Mouse (Mus musculus) thymus, postnatal 10 days (tissue): ENCODE data around the gene Lyg2.

Experiments
- DNase-seq, 2 experiments: peaks; one replicate each; pipeline ENCODE4 v3.0.0; 2021; ENCODE audit warnings: low spot score in 2 of 2

The Lyg2 gene

DNA sequence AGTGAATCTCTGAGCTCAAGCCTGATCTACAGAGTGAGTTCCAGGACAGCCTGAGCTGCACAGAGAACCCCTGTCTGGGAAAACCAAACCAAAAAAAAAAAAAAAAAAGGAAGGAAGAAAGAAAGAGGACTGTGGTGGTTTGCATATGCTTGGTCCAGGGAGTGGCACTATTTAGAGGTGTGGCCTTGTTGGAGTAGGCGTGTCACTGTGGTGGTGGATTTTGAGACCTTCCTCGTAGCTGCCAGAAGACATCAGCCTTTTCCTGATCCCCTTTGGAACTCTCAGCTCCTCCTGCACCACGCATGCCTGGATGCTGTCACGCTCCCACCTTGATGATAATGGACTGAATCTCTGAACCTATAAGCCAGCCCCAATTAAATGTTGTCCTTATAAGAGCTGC, 32.9 kb downstream of the Lyg2 start:
- no peak for DNase-seq

DNA sequence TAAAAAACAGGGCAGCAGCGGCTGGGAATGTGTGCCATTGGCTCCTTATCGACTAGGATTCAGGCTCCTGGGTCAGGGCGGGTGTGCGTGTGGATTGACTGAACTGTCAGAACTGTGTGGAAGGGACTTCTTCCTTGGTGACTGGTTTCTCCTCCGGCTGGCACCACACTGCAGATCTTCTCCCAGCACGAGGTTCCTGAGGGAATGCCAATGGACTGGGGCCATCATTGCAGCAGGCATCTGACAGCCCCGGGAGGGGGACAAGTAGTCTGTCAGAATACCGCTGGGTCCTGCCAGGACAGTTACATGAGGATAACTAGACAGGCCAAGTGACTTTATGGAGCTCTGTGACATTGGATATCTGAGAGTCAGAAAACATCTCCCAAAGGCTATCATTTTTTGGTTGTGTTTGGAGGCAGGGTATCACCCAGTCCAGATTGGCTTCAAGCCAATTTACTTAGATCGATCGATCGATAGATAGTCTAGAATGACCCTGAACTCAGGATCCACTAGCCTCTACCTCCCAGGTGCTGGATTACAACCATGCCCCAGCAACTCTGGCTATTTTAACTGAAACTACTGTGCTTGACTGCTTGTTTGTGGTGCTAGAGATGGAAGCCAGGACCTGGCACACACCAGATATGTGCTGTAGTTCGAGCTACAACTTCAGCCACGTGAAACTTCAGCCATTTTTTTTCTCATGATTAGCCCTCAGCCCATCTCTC, 38.4 kb downstream of the Lyg2 start:
- DNase-seq, result no peak

DNA sequence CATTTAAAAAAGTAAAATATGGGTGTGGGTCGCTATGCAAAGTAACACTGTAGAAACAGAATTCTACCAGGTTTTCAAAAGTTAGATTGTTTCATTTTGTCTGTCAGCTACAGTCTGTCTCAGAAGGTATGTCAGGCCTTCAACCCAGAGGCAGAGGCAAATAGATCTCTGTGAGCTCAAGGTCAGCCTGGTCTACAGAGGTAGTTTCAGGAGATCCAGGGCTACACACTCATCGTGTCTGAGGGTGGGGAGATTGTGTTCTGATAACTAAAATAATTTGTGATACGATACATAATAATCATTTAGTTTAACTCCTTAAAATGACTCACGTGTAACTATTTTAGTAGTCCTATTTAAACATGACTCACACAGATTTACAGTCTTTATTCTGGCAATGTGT, 43.1 kb downstream of the Lyg2 start:
- DNase-seq, result no peak

DNA sequence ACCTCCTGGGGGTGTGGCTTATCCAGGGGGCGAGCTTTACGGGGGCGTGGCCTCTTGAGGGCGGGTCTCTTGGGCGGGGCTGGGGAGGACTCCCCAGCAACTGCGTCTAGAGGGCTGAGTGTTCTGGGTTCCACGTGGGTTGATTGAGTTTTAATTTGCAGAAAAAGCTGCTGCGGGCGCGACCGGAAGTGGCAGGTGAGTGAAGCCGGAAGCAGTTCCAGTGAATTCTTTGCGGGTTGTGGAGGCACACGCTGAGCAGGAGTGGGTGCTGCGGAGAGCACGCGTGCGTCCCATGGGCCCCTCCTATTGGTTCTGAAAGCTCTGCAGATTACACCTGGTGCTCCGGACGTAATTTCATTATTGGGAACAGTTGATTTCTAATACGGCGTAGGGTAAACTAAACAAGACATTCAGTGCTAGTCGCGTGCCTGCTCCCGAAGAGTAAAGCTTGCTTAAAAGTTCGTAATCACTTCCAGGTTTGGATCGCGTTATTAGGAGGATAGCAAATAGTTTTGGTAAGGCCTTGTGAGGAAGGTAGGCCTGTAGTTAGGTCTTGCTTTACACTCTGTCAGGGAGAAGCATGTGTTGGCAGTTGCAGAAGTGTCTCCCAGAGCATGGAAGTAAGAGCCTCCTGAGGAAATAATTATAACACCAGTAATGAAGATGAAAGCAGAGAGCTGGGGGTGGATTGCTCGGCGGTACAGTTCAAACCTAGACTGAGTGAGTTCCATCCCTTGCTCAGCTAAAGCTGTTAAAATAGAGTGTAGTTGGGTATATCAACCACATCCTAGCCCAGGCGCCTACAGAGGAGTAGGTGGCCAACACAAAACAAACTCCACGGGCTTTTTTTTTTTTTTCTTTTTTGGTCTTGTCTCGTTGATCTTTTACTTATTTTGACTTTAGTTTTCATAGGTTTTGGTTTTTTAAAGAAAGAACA, 43.9 kb downstream of the Lyg2 start:
- DNase-seq, result peak; percentile 79 to 83

DNA sequence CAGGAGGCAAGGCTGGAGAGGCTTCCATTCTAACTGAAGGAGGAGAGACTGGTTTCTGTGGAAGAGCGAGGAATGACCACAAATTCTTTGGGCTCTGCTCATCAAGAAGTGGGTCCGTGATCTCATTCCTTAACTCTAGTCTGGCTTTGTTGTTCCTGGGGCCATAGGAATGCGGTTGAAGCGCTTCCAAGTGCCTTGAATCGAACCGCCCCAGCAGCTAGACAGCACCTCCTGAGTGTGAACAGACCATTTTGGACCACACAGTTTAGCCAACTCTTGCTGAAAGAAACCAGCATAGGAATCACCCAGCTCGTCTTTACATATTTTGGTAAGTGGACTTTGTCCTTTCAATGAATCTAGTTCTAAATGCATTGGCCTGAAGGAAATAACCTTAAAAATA, 44.6 kb downstream of the Lyg2 start, which contains the start of gene Lipt1:
Lipt1 (plus strand) TSS at position 35 of the 400 bp plus-strand sequence.
- DNase-seq, result peak in 1 of 2 experiments; percentile 9

- no peak for DNase-seq
These were observed 46.9 kb downstream of the Lyg2 start for GRCm38 (mm10) chr1:37869362-37869761.

DNA sequence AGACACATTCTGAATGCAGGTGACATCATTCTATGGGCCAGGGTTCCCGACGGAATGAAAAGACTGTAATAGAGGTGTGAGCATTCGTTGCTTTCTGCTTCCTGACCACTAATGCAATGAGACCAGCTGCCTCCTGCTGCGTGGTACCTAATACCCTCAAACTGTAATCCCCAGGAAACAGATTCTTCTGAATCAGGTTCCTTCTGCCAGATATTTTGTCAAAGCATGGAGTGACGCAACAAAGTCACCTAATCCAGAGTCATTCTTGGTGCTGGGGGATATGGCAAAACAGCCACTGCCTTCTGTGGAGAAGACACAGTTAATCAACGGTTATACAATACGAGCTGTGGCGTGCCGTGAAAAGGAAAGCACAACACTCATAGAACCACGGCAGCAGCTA, 47.7 kb downstream of the Lyg2 start:
- no peak for DNase-seq

DNA sequence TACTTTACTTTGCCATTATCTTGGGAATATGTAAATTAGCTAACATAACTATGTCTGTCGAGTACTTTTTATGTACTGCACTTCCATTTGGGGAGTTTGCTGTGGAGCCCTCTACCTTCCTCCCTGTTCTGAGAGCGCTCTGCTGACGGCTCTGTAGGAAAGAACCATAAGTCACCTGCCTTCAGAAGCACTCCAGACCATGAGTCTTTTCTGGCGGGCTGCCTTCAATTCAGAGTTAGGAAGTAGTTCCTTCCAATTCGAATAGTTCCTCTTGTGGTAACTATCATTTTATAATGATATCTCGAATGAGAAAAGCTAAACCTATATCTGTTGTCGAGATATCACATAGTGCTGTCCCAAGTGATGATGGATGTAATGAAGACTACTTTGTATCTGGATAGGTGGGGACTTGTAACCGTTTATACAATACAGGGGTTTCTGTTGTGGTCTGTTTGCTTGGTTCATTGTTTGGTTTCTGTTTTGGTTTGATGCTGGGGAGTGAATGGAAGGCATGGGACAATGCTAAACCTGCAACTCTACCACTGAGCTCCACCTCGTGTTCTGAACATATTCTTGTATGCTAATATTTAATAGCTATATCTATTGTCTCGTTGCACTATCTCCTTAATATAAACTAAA, 48.5 kb downstream of the Lyg2 start:
- DNase-seq, result no peak

GRCm38 (mm10) chr1:37867056-37867455, 49.2 kb downstream of the Lyg2 start:
- peak; percentile 48 to 49 for DNase-seq

DNA sequence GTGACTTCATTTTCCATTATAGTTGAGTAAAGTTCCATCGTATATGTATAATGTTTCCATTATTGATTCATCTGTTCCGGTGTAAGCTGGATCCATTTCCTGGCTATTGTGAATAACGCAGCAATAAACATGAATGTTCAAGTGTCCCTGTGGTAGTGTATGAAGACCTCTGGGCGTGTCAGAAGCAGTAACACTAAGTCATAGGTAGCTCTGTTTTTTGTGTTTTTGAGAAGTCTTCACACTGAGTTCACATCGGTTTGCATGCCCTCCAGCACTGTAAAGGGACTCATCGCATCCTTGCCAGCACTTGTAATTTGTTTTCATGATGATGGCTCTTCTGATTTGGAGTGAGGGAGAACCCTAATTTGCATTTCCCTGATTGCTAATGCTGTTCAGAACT, 50.0 kb downstream of the Lyg2 start, which contains the start of gene Tsga10:
Tsga10 (minus strand) TSS at position 144 of the 400 bp plus-strand sequence.
- DNase-seq, result no peak

DNA sequence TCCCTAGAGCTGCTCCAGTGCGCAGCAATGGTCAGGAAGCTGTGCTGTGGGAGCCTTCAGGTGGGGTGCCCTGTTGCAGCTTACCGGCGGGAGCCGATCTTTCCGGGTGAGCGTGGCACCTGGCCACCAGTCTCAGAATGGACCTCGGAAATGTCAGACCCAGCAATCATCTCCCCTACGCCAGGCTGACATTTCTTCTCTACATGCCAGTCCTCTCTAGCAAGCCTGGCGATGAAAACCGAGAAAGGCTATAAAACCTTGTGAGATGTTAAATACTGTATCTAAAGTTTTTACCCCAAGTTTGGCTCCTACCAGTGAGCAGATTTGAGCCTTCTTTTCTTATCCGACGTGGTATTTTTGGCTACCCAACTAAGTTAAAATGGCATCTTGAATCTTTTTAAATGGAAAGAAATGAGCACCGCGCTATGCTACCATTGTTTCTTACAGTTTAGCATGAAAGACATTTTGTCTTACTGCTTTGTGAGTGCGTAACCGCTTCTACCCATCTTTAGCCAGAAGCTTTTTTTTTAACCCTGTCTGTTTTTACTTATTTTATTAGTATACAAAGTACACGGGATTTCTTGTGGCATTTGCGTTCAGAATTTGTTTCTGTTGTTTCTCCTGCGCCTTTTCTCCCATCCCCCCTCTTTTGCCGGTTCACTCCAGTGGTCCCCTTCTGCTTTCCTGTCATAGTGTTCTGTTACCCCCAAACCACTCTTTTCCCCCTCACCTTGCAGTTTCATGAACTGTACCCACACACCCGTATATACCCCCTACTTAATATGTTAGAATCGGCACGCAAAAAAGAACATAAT, 50.7 kb downstream of the Lyg2 start:
- no peak for DNase-seq

GRCm38 (mm10) chr1:37864511-37865400, 51.5 kb downstream of the Lyg2 start:
- DNase-seq, result peak; percentile 99 to 100
